Mouse (Mus musculus) lung, embryonic 15.5 days (tissue): Measurements from ENCODE around the gene Sft2d2. TPM values are rescaled to one million over a fixed set of nuclear protein-coding genes. Genes with fewer than 3 reads are reported as not detected.

ENCODE experiments used
- ATAC-seq: fragments of 200-750 bp; cut with Nextera tagmentation; 2 replicates; pipeline ENCODE4 v1.8.0; 2017; ENCODE audit warnings: moderate number of reproducible peaks, borderline replicate concordance; ENCODE audit not compliant: low FRiP score, low TSS enrichment; ENCODE audit errors: extremely low read depth
- H3K27ac ChIP-seq: fragments of 300-500 bp; sonication (generic); 2 replicates; pipeline ENCODE4 v1.5.1; 2015; ENCODE audit warnings: moderate library complexity, mild to moderate bottlenecking, inconsistent platforms
- H3K27me3 ChIP-seq: fragments of 300-500 bp; sonication (generic); 2 replicates; pipeline ENCODE4 v1.6.1; 2015; ENCODE audit warnings: inconsistent platforms
- H3K36me3 ChIP-seq: fragments of 300-500 bp; sonication (generic); 2 replicates; pipeline ENCODE4 v1.6.1; 2015; ENCODE audit warnings: inconsistent platforms
- H3K4me1 ChIP-seq: fragments of 300-500 bp; sonication (generic); 2 replicates; pipeline ENCODE4 v1.6.1; 2015; ENCODE audit warnings: inconsistent platforms
- H3K4me2 ChIP-seq: fragments of 300-500 bp; sonication (generic); 2 replicates; pipeline ENCODE4 v1.6.1; 2015; ENCODE audit warnings: inconsistent platforms, mild to moderate bottlenecking, moderate library complexity
- H3K4me3 ChIP-seq: fragments of 300-500 bp; sonication (generic); 2 replicates; pipeline ENCODE4 v1.5.1; 2015; ENCODE audit warnings: mild to moderate bottlenecking, inconsistent platforms
- H3K9ac ChIP-seq: fragments of 300-500 bp; sonication (generic); 2 replicates; pipeline ENCODE4 v1.6.1; 2015; ENCODE audit warnings: inconsistent platforms
- H3K9me3 ChIP-seq: fragments of 300-500 bp; sonication (generic); 2 replicates; pipeline ENCODE4 v1.6.1; 2016; ENCODE audit warnings: inconsistent platforms
- WGBS: fragments of 180-500 bp; shearing (Covaris S2); methylation state at CpG from one replicate; pipeline ENCODE4 v1.1.7; 2015; 5-methylcytosine and 5-hydroxymethylcytosine counted together
- polyA plus RNA-seq: library from polyadenylated mRNA; unstranded; fragments of >200 nt; fragmentation: Nextera tagmentation; extraction: Ambion mirVana; gene quantifications from 2 replicates; pipeline ENCODE4 v1.2.1, GENCODE M21; 2015

Gene Sft2d2
- 17.2 and 19.2 TPM in 2 replicates for polyA plus RNA-seq

DNA sequence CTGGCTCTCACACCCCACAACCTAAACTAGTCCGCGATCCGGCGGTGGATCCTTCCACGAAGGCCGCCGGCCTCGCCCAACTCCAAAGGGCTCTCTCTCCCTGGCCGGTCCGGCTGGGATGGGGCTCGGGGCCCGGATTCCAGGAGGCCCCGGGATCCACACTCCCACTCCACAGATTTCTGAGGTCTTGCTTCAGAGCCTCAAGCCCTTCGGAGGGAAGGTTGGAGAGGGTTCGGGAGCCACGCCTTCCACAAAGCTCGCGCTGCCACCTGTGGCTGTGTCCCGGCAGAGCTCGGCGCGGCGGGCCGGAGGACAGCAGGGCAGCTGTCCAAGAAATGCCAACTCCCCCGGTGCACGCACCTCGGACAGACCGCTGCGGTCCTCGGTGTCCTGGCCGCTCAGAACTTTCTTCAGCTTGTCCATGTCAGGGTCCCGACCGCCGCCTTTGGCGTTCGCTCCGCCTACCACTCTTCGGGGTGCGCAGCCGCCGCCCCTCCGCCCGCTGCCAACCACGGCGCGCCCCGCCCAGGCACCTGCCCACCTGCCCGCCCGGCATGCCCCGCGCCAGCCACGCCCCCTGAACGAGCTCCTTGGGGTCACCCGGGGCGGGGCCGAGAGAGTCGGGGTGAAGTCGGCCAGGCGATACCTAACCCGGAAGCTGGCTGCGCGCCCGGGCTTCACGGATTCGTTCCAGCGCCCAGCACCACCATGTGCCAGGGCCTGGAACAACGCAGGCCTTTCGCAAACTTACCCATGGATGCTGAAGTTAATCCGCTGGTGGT is at the start of gene Sft2d2:
TSS of gene Sft2d2 (minus strand) at position 559 of the 782 bp plus-strand sequence.
- peaks cover 16% of the 10 kb centered on the region; the same call in 1 of the 2 replicates for H3K4me1 ChIP-seq
- peak within 1 kb of the TSS; percentile 91 for H3K27ac ChIP-seq
- WGBS = under 1% methylated on average over 69 of the region's 69 CpGs
- peak within 1 kb of the TSS; percentile 69 for H3K9ac ChIP-seq
- peak within 1 kb of the TSS; percentile 63 for H3K4me3 ChIP-seq
- peak; percentile 93 for ATAC-seq
- H3K27me3 ChIP-seq = no peaks in the 10 kb centered on the region
- no peaks in the 10 kb centered on the region for H3K36me3 ChIP-seq
- peak within 1 kb of the TSS; percentile 85 for H3K4me2 ChIP-seq
- no peaks in the 10 kb centered on the region for H3K9me3 ChIP-seq

- Histone ChIP-seq H3K4me1 (peaks cover 22% of the 10 kb centered on the region), H3K27ac (peak within 1 kb of the TSS; percentile 91), H3K4me2 (peak within 1 kb of the TSS; percentile 81), H3K27me3 (no peaks in the 10 kb centered on the region), H3K9ac (peak within 1 kb of the TSS; percentile 92), H3K4me3 (peak within 1 kb of the TSS; percentile 97), H3K36me3 (no peaks in the 10 kb centered on the region), H3K9me3 (no peaks in the 10 kb centered on the region)
- under 1% methylated on average over 76 of the region's 76 CpGs for WGBS
- peak; percentile 100 for ATAC-seq
Observed at GRCm38 (mm10) chr1:165236321-165237298, 42.4 kb upstream of the Sft2d2 start, which contains the start of gene Tiprl. Tiprl (minus strand) TSS chr1:165236996.

- Histone ChIP-seq H3K27ac (peak overlapping the region; percentile 91), H3K4me1 (peaks cover 22% of the 10 kb centered on the region), H3K9me3 (no peaks in the 10 kb centered on the region), H3K36me3 (no peaks in the 10 kb centered on the region), H3K9ac (peak overlapping the region; percentile 92), H3K4me3 (peak overlapping the region; percentile 97), H3K27me3 (no peaks in the 10 kb centered on the region), H3K4me2 (peak overlapping the region; percentile 81)
- ATAC-seq = no peak
- 7% methylated on average over 10 of the region's 10 CpGs for WGBS
Observed at GRCm38 (mm10) chr1:165235846-165236245, 41.6 kb upstream of the Sft2d2 start.

DNA sequence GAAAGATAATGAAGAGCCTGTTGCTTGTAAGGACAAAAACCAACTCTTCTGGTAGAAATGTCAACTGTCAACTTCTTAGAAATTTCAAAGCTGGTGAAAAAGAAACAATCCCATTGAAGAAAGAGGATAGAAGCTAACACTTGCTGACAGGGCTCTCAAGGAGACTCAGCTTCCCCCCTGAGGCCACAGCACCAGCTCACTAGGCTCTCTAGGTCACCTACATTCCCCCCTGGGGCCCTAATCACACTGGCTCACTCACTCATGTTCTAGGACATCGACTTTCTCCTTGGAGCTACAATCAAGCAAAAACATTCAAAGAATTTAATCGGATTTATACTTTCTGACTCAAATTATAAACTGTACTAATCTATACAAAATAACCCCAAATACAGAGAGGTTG is 39.6 kb upstream of the Sft2d2 start:
- H3K4me1 ChIP-seq = peaks cover 22% of the 10 kb centered on the region
- H3K27ac ChIP-seq = no peak overlapping the region
- H3K36me3 ChIP-seq = no peaks in the 10 kb centered on the region
- H3K27me3 ChIP-seq = no peaks in the 10 kb centered on the region
- ATAC-seq = no peak
- 64% methylated on average over 2 of the region's 2 CpGs for WGBS
- no peak overlapping the region for H3K4me2 ChIP-seq
- no peaks in the 10 kb centered on the region for H3K9me3 ChIP-seq
- H3K4me3 ChIP-seq = no peak overlapping the region
- no peak overlapping the region for H3K9ac ChIP-seq

GRCm38 (mm10) chr1:165230691-165231090 is 36.5 kb upstream of the Sft2d2 start:
- no peaks in the 10 kb centered on the region for H3K27me3 ChIP-seq
- no peak overlapping the region for H3K4me2 ChIP-seq
- H3K36me3 ChIP-seq = peaks cover 9% of the 10 kb centered on the region; the same call in 1 of the 2 replicates
- H3K27ac ChIP-seq = no peak overlapping the region
- no peak overlapping the region for H3K9ac ChIP-seq
- no peak for ATAC-seq
- 89% methylated on average over 4 of the region's 4 CpGs for WGBS
- H3K4me3 ChIP-seq = no peak overlapping the region
- peaks cover 14% of the 10 kb centered on the region for H3K4me1 ChIP-seq
- no peaks in the 10 kb centered on the region for H3K9me3 ChIP-seq

DNA sequence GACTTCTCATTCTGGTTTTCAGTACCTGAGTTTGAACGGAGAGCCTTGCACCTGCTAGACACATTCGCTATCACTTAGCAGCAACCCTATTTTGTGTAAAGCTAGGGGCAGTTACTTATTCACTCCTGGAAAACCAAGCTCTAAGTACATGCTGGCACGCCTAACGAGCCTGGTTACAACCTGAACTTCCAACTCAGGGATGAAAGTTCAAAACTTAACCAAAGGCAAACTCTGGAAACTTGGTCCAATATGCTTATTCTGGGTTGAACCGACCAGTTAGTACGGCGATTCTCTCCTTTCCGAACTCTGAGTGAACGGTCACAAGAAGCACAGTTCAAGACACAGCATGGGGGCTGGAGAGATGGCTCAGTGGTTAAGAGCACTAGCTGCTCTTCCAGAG is 35.3 kb upstream of the Sft2d2 start:
- Histone ChIP-seq H3K27me3 (no peaks in the 10 kb centered on the region), H3K9ac (no peak overlapping the region), H3K4me1 (peaks cover 8% of the 10 kb centered on the region), H3K4me3 (no peak overlapping the region), H3K27ac (no peak overlapping the region), H3K4me2 (no peak overlapping the region), H3K36me3 (peaks cover 18% of the 10 kb centered on the region), H3K9me3 (no peaks in the 10 kb centered on the region)
- WGBS = 94% methylated on average over 9 of the region's 9 CpGs
- no peak for ATAC-seq

- H3K9ac ChIP-seq = no peak overlapping the region
- H3K27ac ChIP-seq = no peak overlapping the region
- H3K27me3 ChIP-seq = no peaks in the 10 kb centered on the region
- 80% methylated on average over 2 of the region's 2 CpGs for WGBS
- no peaks in the 10 kb centered on the region for H3K4me1 ChIP-seq
- no peak for ATAC-seq
- H3K9me3 ChIP-seq = no peaks in the 10 kb centered on the region
- no peak overlapping the region for H3K4me2 ChIP-seq
- H3K36me3 ChIP-seq = peaks cover 63% of the 10 kb centered on the region
- H3K4me3 ChIP-seq = no peak overlapping the region
Observed at GRCm38 (mm10) chr1:165217023-165217589, 22.9 kb upstream of the Sft2d2 start.

GRCm38 (mm10) chr1:165215831-165216230 is 21.6 kb upstream of the Sft2d2 start:
- Histone ChIP-seq H3K9me3 (no peaks in the 10 kb centered on the region), H3K36me3 (peaks cover 53% of the 10 kb centered on the region), H3K27me3 (no peaks in the 10 kb centered on the region), H3K9ac (no peak overlapping the region), H3K4me1 (no peaks in the 10 kb centered on the region), H3K4me3 (no peak overlapping the region), H3K27ac (no peak overlapping the region), H3K4me2 (no peak overlapping the region)
- 73% methylated on average over 7 of the region's 7 CpGs for WGBS
- ATAC-seq = no peak

GRCm38 (mm10) chr1:165205591-165205990 is 11.4 kb upstream of the Sft2d2 start:
- no peak overlapping the region for H3K9ac ChIP-seq
- H3K27me3 ChIP-seq = no peaks in the 10 kb centered on the region
- no peaks in the 10 kb centered on the region for H3K9me3 ChIP-seq
- ATAC-seq = no peak
- no peak overlapping the region for H3K27ac ChIP-seq
- H3K4me3 ChIP-seq = no peak overlapping the region
- H3K4me1 ChIP-seq = no peaks in the 10 kb centered on the region
- WGBS = 4% methylated on average over 2 of the region's 2 CpGs
- H3K36me3 ChIP-seq = no peaks in the 10 kb centered on the region
- H3K4me2 ChIP-seq = no peak overlapping the region

DNA sequence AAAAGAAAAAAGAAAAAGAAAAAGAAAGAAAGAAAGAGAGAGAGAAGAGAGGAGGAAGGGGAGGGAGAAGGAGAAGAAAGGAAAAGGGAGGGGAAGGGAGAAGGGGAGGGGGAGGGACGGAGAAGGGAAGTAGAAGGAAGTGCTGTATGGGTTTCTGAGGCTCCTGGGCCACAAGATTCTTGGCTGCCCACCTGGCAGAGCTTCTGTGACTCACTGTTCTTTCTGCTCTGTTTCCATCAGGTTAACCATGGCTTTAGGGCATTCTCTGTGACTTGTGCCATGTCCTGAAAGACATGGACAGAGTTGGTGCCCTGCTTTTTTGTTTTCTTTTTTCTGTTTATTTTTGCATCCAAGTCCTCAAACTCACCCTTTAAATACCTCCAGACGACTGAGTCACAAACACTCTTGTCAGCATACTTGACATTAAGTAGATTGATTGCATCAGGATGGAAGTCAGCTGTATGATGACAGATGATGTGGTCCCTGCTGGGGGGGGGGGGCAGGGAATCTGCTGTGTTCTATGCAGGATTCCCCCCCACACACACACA is 9.3 kb upstream of the Sft2d2 start:
- H3K27ac ChIP-seq = no peak overlapping the region
- ATAC-seq = no peak
- 19% methylated on average over 2 of the region's 2 CpGs for WGBS
- no peaks in the 10 kb centered on the region for H3K27me3 ChIP-seq
- no peak overlapping the region for H3K4me2 ChIP-seq
- H3K4me3 ChIP-seq = no peak overlapping the region
- H3K4me1 ChIP-seq = no peaks in the 10 kb centered on the region
- H3K9me3 ChIP-seq = no peaks in the 10 kb centered on the region
- H3K36me3 ChIP-seq = no peaks in the 10 kb centered on the region
- no peak overlapping the region for H3K9ac ChIP-seq

GRCm38 (mm10) chr1:165201445-165202012 is 7.3 kb upstream of the Sft2d2 start:
- H3K4me2 ChIP-seq = no peak overlapping the region
- no peak overlapping the region for H3K4me3 ChIP-seq
- no peak overlapping the region for H3K27ac ChIP-seq
- H3K9ac ChIP-seq = no peak overlapping the region
- ATAC-seq = no peak
- 60% methylated on average over 4 of the region's 4 CpGs for WGBS
- H3K36me3 ChIP-seq = no peaks in the 10 kb centered on the region
- no peaks in the 10 kb centered on the region for H3K9me3 ChIP-seq
- no peaks in the 10 kb centered on the region for H3K4me1 ChIP-seq
- no peaks in the 10 kb centered on the region for H3K27me3 ChIP-seq
